Mouse (Mus musculus) monocyte, adult 2 months (primary cell): Measurements from ENCODE around the gene Prr15l.

Source experiments
- DNase-seq, 2 experiments: peaks; one replicate each; pipeline ENCODE4 v3.0.0; 2022; ENCODE audit warnings: low spot score in 2 of 2, low read depth in 1 of 2

Prr15l gene

DNA sequence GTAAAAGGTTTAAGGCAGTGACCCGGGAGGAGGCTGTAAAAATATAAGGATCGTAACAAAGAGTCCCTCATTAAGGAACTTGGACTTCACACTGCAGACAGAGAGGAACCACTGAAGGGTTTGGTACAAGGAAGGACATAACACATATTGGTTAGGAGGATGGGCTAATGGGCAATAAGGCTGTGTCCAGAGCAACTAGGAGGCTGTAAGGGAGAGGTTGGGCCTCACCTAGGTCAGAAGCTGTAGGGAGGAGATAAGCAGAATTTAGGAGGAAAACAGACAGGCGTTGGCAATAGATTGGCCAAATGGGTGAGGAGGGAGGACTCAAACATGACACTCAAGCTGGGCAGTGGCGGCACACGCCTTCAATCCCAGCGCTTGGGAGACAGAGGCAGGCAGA, 10.5 kb upstream of the Prr15l start:
- DNase-seq: no peak

DNA sequence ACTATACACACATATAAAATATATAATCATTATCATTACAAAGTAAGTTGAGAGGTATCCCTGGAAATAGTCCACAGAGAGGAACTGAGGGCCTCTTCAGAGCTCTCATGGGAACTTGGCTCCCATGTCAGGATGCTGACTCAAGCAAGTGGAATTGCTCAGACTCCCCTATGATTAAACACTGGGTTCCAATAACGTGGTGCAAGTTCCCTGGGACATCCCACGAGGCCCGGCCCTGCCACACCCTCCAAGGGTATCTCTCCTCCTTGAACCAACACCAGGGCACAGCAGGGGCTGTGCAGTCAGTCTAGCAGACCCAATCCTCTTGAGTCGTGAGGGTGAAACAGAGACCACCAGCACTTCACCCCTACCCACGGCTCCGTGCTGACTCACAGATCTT, 8.9 kb upstream of the Prr15l start:
- DNase-seq: no peak

DNA sequence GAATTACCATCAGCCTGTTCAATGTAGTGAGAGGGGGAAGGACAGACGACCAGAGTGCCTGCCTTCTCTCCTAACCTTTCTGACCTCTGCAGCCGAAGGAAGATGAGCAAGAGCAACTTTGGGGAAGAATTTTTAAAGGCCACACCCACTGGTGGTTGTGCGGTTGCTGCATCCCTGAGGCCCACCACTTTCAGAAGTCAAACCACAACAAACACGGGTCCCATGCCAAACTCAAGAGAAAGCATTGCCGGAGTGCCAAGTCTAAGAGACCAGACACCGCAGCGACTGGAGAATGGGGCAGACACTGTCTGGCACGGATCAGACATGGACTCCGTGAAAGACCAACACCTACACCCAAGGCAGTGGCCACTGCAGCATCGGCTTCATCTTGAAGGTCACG, 3.0 kb upstream of the Prr15l start:
- DNase-seq: peak; percentile 48 to 53

DNA sequence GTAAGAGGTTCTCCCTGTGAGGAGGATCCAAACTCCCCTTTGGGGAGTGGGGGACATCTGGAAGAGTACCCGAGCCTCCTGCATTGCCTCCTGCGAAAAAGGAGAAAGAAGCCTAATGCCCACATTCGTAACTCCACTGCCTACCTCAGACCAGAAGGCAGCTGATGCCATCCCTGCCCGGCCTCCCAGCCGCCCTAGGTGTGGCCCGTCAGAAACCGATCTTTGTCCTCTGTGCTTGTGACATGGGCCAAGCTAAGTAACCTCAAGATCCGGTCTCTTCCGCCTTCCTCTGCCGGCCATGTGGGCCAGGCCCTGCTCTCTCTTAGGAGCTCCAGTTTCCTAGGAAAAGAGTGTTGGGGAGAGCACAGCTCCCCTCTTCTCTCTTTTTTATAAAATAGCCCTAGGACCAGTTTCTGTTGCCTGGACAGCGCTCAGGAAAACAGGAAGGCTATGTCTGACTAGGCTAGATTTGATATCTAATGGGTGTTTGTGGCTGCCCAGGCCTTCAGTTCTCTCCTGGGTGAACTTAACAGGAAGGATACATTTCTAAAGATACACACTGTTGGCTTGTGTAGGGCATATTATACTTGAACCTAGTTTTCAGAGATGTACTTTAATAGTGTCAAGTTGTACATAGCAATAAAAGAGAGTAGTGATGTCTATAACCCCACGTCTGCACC, 2.3 kb upstream of the Prr15l start:
- DNase-seq: peak; percentile 10 to 19

DNA sequence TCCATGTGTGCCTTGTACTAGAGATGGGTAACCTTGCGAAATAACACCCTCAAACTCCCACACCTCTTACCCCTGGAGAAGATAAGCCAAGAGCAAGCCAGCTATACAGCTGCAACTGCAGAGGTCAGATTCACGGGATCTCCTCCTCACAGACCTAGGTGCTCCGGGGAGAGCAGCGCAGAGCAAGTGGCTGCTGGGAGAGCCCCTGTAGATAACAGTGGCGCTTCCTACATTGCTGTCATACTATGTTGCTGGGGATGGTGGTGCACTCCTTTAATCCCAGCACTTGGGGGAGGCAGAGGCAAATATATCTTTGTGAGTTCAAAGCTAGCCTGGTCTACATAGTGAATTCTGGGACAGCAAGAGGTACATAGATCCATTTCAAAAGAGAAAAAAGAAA, 1.3 kb upstream of the Prr15l start:
- DNase-seq: no peak

DNA sequence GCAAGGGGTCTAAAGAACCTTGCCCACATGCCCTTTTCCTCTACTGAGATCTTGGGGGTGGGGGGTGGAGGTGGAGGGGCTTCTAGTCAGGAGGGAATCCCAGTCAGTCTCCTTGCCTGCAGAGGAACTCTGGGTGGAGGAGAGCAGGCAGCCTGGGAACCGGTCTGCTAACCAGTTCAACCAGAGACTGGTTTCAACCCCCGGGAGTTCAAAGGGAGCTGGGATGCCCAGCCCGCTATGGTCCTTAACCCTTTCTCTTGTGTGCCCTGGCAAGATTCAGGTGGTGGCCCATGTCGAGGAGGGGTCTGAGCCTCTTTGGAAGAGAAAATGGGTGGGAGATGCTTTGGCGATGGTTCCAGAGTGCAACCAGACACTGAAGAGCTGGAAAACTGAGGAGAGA, 787 bp downstream of the Prr15l start:
- DNase-seq: no peak

DNA sequence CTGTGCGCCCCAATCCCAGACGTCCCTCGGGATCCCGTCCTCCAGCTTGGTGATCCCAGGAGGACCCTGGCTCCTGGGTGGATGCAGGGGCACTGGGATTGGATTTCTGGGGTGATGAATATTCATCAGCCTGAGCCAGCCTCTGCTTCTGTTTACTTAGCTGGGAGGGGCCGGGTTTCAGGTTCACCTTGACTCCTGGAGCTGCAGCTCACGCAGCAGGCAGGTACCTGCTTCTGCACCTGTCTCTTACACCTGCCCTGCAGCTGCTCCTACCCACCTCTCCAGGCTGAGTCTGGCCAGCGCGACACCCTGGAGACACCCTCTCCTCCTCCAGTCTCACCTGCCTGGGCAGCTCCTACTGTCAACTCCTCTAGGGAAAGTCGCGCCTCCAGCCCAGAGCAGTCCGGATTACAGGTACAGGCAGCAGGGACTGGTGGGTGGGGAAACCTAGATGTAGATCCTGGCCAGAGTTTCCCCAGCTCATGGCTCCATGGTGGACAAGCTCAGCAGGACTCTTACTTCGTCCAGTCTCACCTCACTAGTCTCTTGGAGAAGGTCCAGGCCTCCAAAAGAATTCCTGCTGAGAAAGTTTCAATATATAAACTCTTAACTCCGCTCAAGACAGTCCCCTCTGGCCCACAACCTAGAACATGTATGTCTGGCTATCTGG, 1.3 kb downstream of the Prr15l start:
- DNase-seq: no peak

DNA sequence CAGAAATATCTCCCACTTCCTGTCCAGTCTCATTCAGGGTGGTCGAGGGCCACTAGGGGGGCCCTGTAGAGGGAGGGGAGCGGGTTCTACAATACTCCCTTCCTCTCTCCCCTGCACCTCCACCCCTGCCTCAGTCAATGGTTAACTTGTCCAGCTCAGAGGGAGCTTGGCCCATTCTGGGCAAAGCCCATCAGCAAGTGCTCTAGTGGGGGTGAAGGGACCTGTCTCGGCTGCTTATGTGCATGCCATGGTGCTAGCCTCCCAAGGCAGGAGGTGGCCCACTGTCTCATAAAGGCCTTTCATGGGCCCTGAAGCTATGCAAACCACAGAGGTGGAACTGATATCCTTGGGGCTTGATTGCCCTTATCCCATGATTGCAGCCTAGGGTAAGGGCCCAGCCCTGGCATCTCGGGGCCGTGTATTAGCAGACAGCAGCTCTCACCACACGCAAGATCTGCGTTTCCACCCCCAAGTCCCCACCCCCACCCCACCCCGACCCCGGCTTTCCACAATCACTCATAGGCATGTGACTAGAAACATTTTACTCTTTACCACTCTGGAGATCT, 1.9 kb downstream of the Prr15l start:
- no peak for DNase-seq

DNA sequence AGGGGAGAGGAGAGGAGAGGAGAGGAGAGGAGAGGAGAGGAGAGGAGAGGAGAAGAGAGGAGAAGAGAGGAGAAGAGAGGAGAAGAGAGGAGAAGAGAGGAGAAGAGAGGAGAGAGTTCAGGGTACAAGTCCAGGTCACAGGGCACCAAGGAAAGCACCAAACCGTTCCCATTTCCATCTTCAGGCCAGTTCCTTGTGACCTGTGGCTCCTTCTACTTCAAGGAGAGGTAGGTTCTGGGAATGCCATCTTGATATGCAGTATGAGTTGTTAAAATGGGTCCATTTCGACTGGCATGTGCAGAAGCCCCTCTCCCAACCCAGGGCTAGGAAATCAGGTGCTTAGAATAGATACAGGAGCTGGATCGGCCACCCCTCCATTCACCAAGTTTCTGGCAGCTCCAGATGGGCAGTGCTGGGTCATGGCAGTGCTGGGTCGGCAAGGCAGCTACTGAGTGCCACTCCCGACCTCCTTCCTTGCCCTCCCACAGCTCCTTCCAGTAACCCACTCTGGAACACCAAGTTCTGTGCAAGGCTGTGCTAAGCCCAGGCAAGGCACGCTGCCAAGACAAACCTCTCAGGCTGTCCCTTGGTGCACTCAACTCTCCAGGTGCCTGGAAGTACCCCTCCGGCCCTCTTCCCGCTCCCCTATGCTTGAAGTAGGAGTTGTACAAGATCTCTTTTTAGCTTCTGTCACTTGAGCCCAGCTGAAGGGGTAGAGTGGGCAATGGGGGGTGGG, 3.6 kb downstream of the Prr15l start:
- no peak for DNase-seq

DNA sequence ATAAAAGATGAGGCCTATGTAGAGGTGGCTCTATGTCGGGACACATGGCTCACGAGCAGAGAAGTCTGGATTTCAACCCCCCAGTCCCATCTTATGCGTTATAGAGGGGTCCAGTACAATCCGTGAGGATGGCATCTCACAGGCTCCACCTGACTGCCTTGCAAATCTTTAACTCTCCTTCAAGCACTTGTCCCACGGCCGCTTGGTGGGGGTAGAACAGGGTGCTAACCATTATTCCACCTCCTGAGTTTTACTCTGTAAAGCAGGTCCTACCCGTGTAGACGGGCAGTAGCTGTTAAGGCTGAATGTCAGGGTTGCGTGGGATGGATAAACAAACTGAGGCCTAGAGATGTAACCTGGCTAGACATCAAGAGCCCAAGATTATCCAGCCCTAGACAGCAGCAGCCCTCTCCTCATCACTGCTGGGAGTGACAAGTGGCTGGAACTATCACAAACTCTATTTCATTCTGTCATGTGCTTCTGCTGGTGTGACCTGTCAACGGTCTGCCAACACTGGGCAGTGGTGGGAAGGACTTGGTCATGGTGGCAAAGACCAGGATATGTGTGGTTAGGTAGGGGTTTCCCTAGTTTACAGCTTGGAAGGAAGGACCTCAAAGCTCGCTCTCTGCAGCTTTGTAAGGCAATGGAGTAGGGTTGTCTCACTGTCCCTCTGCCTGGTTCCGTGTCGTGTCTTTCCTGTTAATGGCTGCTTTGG, 5.8 kb downstream of the Prr15l start:
- DNase-seq: no peak

DNA sequence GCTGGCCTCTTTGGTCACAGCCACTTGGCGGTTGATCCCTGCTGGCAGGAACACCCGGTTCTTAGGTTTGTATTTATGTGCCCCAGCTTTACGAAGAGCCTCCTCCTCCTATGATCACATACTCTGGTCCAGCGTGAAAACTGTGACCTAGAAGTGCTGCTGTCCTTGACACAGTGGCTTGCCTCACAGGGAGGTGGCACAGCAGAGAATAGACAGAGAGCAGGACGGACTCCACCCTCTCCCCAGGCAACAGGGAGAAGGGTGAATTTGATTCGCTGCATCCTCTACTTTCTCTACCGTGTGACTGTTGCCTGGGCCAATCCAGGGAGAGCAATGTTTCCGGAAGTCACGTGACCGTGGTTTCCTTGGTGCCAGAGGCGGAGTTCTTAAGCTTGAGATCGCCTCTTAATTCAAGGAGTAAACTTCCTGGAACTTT, 7.0 kb downstream of the Prr15l start:
- peak; percentile 61 to 62 for DNase-seq

DNA sequence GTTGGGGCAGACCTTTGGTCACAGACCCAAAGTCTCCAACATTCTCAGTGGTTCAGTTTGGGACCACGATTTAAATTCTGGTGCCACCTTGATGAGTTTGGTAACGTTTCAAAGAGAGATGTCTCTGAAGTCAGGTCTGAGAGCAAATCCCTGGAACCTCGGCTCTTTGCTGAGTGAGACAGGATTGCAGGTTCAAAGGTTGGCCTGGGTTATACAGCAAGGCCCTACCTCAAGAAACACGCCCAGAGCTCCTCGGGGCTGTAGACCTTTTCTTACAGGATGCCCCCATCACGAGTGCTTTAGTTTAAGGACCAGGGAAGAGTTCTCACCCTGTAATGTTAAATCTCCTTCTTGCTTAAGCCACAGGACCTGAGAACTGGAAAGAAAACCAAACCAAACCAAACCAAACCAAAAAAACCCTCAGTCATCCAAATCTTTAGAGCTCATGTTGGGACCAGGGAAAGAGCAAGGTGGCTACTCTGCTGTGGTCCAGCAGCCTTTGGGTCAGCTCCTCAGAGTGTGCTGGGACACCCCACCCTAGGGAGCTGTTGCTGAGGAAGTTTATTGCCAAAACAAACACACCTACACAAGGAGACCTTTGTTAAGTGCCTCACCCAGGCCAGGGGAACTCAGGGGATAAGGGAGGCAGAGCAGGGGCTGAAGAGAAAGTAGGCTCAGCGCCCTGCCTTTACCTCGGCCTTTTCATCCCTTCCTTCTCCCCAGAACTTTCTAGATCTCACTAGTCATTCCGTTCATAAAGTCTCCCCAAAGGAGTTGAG, 8.2 kb downstream of the Prr15l start:
- DNase-seq: no peak

DNA sequence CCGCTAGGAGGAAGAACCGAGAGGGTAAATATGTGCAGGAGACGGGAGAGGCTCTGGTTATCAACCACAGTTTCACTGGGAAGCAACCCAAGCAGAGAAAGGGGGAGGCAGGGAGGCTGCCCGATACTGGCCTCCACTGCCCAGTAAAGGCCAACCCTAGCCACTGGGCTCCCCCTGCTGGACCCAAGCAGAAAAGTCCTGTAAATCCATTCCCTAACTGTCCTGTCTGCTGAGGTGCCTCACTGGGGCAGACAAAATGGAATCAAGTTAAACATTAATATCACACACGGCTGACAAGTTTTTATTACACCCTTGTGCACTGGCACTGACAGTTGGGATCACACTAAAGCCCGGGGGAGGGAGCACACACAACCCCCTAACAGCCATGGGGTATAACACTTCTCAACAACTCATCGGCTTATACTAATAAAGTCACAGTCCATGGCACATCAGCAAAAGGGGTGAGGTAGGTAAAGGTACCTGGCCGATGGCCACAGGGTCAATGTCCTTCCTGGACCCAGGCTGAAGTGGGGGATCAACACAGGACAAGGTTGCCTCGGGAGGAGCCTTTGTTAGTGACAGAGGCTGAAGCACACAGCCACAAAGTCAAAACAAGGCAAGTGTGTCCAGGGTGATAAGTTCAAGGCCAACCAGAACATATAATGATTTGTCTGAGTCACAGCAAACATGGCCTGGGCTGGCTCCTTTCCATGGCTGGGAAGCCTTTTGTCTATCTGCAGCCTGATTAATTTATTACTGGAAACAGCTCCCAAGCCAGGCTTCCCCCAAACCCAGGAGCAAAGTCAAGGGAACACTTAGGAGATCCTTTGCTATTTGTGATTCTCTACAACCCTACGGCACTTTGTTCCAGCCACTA, 9.9 kb downstream of the Prr15l start:
- peak in 1 of 2 experiments; percentile 43 for DNase-seq

DNA sequence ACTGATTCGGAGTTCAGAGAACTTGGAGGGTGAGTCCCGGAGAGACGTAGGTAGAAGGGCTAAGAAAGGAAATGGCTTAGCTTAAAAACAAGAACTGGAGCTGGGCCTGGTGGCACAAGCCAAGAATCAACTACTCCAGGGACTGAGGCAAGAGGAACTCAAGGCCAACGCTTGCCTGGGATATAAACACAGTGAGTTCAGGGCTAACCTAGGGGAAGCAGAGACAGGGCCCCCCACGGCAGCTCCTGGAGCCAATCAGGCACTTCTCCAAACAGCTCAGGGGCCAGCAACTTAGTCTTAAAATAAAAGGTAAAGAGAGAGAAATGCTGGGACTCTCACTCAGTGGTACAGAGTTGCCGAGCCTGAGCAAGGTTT, 10.5 kb downstream of the Prr15l start:
- no peak for DNase-seq

DNA sequence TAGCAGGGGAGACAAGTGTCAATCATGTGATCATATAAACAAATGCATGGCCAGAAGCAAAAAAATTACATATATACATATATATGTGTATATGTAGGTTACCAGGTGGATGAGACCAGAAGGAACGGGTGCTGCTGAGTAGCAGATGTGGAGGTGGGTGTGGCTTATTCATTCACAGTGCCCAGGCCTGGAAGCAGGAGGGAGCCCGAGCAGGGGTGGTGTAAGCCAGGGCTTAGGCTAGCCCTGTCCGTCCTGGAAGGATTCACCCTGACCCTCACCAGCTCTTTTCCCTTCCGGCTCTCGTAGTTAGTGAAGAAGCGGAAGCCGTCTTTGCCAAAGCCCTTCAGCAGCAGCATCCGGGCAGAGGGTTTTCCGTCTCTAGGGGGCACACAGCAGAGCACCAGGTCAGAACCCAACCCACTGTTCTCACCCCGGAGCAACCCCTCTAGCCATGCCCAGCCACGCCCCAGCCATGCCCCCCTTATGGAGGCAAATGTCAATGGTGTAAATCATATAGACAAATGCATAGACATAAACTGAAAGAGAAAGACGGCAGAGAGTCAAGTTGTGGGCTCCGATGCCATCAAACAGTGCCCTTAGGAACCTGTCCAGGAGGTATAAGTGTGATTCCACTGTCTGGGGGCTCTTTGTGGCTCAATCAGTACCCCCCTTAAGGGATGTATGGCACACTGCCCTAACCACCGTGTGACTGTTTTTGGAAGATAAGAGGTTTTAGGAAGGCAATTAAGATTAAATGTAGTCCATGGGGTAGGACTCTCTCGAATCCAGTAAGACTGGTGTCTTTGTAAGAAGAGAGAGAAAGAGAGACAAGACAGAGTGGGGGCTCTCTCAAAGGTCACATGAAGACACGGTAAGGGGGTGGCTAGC, 12.9 kb downstream of the Prr15l start:
- no peak for DNase-seq

DNA sequence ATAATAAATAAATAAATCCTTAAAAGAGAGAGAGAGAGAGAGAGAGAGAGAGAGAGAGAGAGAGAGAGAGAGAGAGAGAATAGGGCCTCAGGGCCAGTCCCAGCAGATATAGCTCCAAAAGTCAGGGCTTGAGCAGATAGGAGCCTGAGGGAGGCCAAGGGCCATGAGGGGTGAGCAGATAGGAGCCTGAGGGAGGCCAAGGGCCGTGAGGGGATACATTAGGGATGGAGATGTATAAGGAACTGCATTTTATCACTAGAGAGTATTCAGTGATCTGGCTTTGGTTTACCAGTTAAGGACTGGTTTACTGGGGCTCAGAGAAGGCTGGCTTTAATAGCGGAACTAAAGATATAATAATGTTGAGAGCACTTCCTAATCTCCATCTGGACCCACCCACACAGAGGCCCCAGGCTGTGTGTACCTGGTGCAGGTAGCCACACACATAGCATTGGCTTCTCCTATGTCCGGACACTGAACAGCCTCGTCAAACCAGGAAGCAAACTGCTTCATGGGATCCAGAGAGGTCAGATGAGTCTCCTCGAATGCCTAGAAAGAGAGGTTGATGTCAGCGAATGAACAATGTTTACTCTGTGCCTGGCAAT, 14.2 kb downstream of the Prr15l start:
- DNase-seq: no peak

DNA sequence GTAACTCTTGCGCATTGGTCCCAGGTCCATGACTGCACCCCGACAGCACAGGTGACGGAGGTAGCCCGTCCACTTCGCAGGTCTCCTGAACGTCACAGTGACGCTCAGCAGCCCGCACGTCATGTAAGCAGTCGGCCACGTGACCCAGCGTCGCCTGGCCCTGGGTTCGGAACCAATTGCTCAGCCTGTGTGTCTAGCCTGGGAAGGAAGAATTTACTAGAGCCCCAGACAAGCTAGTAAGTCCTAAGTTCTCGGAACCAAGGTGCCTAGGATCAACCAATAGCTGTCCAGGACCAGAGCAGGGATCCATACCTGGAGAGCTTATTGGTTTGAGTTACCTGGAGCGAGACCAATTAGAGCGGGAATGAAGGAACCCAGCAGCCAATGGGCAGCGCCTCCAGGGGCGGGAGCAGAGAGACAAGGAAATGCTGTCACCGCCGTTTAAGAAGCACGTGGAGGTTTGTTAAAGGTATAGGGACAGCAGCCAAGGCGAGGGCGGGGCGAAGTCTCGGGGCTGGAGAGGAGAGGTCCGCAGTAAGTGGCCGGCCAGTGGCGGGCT, 15.9 kb downstream of the Prr15l start, which contains the start of gene Pnpo:
TSS of gene Pnpo (minus strand) at position 241 of the 559 bp plus-strand sequence.
- peak; percentile 71 to 83 for DNase-seq
